In genomic region chr2:153356784-153357183, GRCm38 (mm10) we compare ENCODE assay signal across 18 mouse cellular contexts. TPM values are rescaled to one million over a fixed set of nuclear protein-coding genes. Genes with fewer than 3 reads are reported as not detected.
DNase-seq lines count a peak whose midpoint lies in the region; ATAC-seq and TF ChIP-seq lines count a peak whose summit lies in the region.
"Had no signal": no experiment of that assay in that cellular context is flagged by ENCODE, and none has a peak within 500 bp of the region (broad histone marks: within the 10 kb centered on the region; RNA-seq: fewer than 3 reads in every experiment).

No protein-coding gene starts in this region.

- H3K4me3 ChIP-seq in bone marrow, adult 2 months (replicated peaks; ENCODE audit: control insufficient read depth, low read depth, low read length) = peak overlapping the region; percentile 50
- H3K4me3 ChIP-seq in forebrain, embryonic 10.5 days = no peak overlapping the region
- H3K4me3 ChIP-seq in limb, embryonic 10.5 days = no peak overlapping the region
- H3K4me3 ChIP-seq: embryonic facial prominence, embryonic 10.5 days; embryonic facial prominence, embryonic 12.5 days; forebrain, embryonic 12.5 days had no signal

- TF ChIP-seq POLR2A in bone marrow, adult 2 months (IDR thresholded peaks at IDR 0.05; ENCODE audit: borderline replicate concordance, control insufficient read depth, low read depth, low read length) = no peak

- peaks cover 98% of the 10 kb centered on the region for H3K36me3 ChIP-seq in forebrain, embryonic 10.5 days (replicated peaks)
- peaks cover 99% of the 10 kb centered on the region for H3K36me3 ChIP-seq in limb, embryonic 10.5 days

- no peaks in the 10 kb centered on the region for H3K9me3 ChIP-seq in forebrain, embryonic 10.5 days
- H3K9me3 ChIP-seq in limb, embryonic 10.5 days (replicated peaks) = no peaks in the 10 kb centered on the region
- H3K9me3 ChIP-seq: embryonic facial prominence, embryonic 10.5 days; embryonic facial prominence, embryonic 12.5 days; forebrain, embryonic 12.5 days had no signal

- WGBS in bone marrow, adult 2 months = 79% methylated on average over 4 of the region's 4 CpGs
- 95% methylated on average over 4 of the region's 4 CpGs for WGBS in forebrain, embryonic 10.5 days
- 97% methylated on average over 4 of the region's 4 CpGs for WGBS in limb, embryonic 10.5 days

- TF ChIP-seq CTCF in bone marrow, adult 2 months (IDR thresholded peaks at IDR 0.05; ENCODE audit: control insufficient read depth, insufficient read depth, low read length) = no peak

- H3K27me3 ChIP-seq in forebrain, embryonic 10.5 days (ENCODE audit: poor library complexity, severe bottlenecking) = no peaks in the 10 kb centered on the region
- no peaks in the 10 kb centered on the region for H3K27me3 ChIP-seq in limb, embryonic 10.5 days (ENCODE audit: low read depth, poor library complexity, severe bottlenecking)
- H3K27me3 ChIP-seq: embryonic facial prominence, embryonic 12.5 days; forebrain, embryonic 12.5 days had no signal

- no peaks in the 10 kb centered on the region; the same call in 1 of the 2 replicates for H3K4me1 ChIP-seq in bone marrow, adult 2 months (ENCODE audit: control insufficient read depth, insufficient read depth, low read length)
- H3K4me1 ChIP-seq in forebrain, embryonic 10.5 days = no peaks in the 10 kb centered on the region
- H3K4me1 ChIP-seq in limb, embryonic 10.5 days = no peaks in the 10 kb centered on the region
- H3K4me1 ChIP-seq: embryonic facial prominence, embryonic 10.5 days; embryonic facial prominence, embryonic 12.5 days; forebrain, embryonic 12.5 days had no signal

- peak; percentile 25; the same call in 1 of the 2 replicates for ATAC-seq in granulocyte monocyte progenitor cell, adult 5-6 weeks (replicated peaks; ENCODE audit: poor library complexity, severe bottlenecking)
- peak; percentile 53; the same call in 1 of the 2 replicates for ATAC-seq in monocyte, adult 5-6 weeks (replicated peaks; ENCODE audit: insufficient number of reproducible peaks, low FRiP score, low TSS enrichment, poor library complexity, severe bottlenecking)
- ATAC-seq: forebrain, embryonic 14.5 days; forebrain, embryonic 16.5 days had no signal

- DNase-seq in forebrain, embryonic 10.5 days (ENCODE audit: extremely low spot score, low spot score) = no peak
- no peak for DNase-seq in limb, embryonic 10.5 days (ENCODE audit: low spot score)
- DNase-seq: adrenal gland, adult 2 months; adrenal gland, postnatal 10 days; adrenal gland, postnatal 25 days; cerebellum, adult 11-12 months; cerebellum, adult 2 months; cerebellum, adult 9-10 months; cerebellum, postnatal 10 days; cerebellum, postnatal 25 days had no signal

- H3K27ac ChIP-seq in bone marrow, adult 2 months (ENCODE audit: control insufficient read depth, insufficient read depth, low read depth, low read length, poor library complexity) = peak overlapping the region; percentile 61; the same call in 1 of the 2 replicates
- H3K27ac ChIP-seq in forebrain, embryonic 10.5 days = no peak overlapping the region
- H3K27ac ChIP-seq in limb, embryonic 10.5 days = no peak overlapping the region
- H3K27ac ChIP-seq: embryonic facial prominence, embryonic 10.5 days; embryonic facial prominence, embryonic 12.5 days; forebrain, embryonic 12.5 days had no signal

RNA-seq across cellular contexts. Expression of gene Asxl1, which starts 11.2 kb away (rescaled TPM):
- polyA plus RNA-seq in bone marrow, adult 2 months (2011; ENCODE audit: insufficient read depth, insufficient read length, low replicate concordance, missing spikeins) = 35.7 and 56.2 TPM in 2 replicates
- total RNA-seq in granulocyte monocyte progenitor cell, adult 5-6 weeks (2014; fragmentation: Nextera tagmentation) = 28.1 and 48.1 TPM in 2 replicates
- total RNA-seq in granulocyte monocyte progenitor cell, adult 5-6 weeks (2017) = 19.9 and 21.2 TPM in 2 replicates
- total RNA-seq in monocyte, adult 5-6 weeks (2017) = 30.4 to 36.5 TPM (median 34.3 TPM) in 3 replicates
- 13.1 and 14.2 TPM in 2 replicates for polyA plus RNA-seq in forebrain, embryonic 10.5 days (2016; fragmentation: Nextera tagmentation; extraction: Ambion mirVana)
- 17.0 and 17.2 TPM in 2 replicates for polyA plus RNA-seq in limb, embryonic 10.5 days (2016; fragmentation: Nextera tagmentation; extraction: Ambion mirVana)
